ENCODE assay signal across 8 mouse cellular contexts in genomic region chr1:172203566-172203965, GRCm38 (mm10). TPM values are rescaled to one million over a fixed set of nuclear protein-coding genes. Genes with fewer than 3 reads are reported as not detected.
A peak's percentile ranks its signal among the peaks of the same experiment; 100 is the strongest.
DNase-seq lines count a peak whose midpoint lies in the region; ATAC-seq and TF ChIP-seq lines count a peak whose summit lies in the region.

No protein-coding gene starts in this region.

- H3K9me3 ChIP-seq in lung, embryonic 16.5 days (ENCODE audit: control insufficient read depth, low read length) = no peaks in the 10 kb centered on the region
- no peaks in the 10 kb centered on the region for H3K9me3 ChIP-seq in forebrain, embryonic 15.5 days
- no peaks in the 10 kb centered on the region for H3K9me3 ChIP-seq in neural tube, embryonic 13.5 days

- peak overlapping the region; percentile 16; the same call in 1 of the 2 replicates for H3K9ac ChIP-seq in lung, embryonic 16.5 days (ENCODE audit: low read length)
- H3K9ac ChIP-seq in forebrain, embryonic 15.5 days (replicated peaks) = peak overlapping the region; percentile 93; the same call in 1 of the 2 replicates
- H3K9ac ChIP-seq in neural tube, embryonic 13.5 days = peak overlapping the region; percentile 97

- peak overlapping the region; percentile 35 for H3K4me2 ChIP-seq in lung, embryonic 16.5 days (ENCODE audit: low read depth, low read length)
- H3K4me2 ChIP-seq in forebrain, embryonic 15.5 days (replicated peaks) = peak overlapping the region; percentile 83
- peak overlapping the region; percentile 87 for H3K4me2 ChIP-seq in neural tube, embryonic 13.5 days

- no peak; the same call in 1 of the 2 replicates for ATAC-seq in lung, embryonic 16.5 days (ENCODE audit: low read depth)
- no peak for ATAC-seq in forebrain, embryonic 15.5 days (replicated peaks)
- no peak for ATAC-seq in neural tube, embryonic 13.5 days (ENCODE audit: low read depth)

- no peak for DNase-seq in lung, postnatal 14 days
- DNase-seq in kidney, postnatal 10 days = peak; percentile 60
- DNase-seq in right cerebral cortex, postnatal 4 days = no peak
- DNase-seq in right cerebral cortex, postnatal 14 days = no peak
- no peak for DNase-seq in thymus, adult 2 months

- WGBS in lung, embryonic 16.5 days = 11% methylated on average over 4 of the region's 4 CpGs
- WGBS in forebrain, embryonic 15.5 days = 0% methylated on average over 4 of the region's 4 CpGs
- WGBS in neural tube, embryonic 13.5 days = 3% methylated on average over 4 of the region's 4 CpGs
- WGBS in thymus, adult 2 months = 38% methylated on average over 4 of the region's 4 CpGs

- no peak for TF ChIP-seq CTCF in thymus, adult 2 months (IDR thresholded peaks at IDR 0.05; ENCODE audit: borderline replicate concordance, control insufficient read depth, extremely low read depth, insufficient read depth, low read length, poor library complexity)

- no peak for TF ChIP-seq POLR2A in thymus, adult 2 months (IDR thresholded peaks at IDR 0.05; ENCODE audit: control insufficient read depth, extremely low read depth, insufficient read depth, low read length, poor library complexity)

- H3K4me3 ChIP-seq in lung, embryonic 16.5 days (ENCODE audit: low read length) = no peak overlapping the region
- H3K4me3 ChIP-seq in forebrain, embryonic 15.5 days = peak overlapping the region; percentile 72
- peak overlapping the region; percentile 79 for H3K4me3 ChIP-seq in neural tube, embryonic 13.5 days
- no peak overlapping the region for H3K4me3 ChIP-seq in thymus, adult 2 months (ENCODE audit: control insufficient read depth, insufficient read depth, low read length)

- H3K4me1 ChIP-seq in lung, embryonic 16.5 days (replicated peaks; ENCODE audit: control insufficient read depth, insufficient read depth, low read length) = peaks cover 64% of the 10 kb centered on the region
- H3K4me1 ChIP-seq in forebrain, embryonic 15.5 days = peaks cover 79% of the 10 kb centered on the region
- H3K4me1 ChIP-seq in neural tube, embryonic 13.5 days (replicated peaks) = peaks cover 80% of the 10 kb centered on the region
- H3K4me1 ChIP-seq in thymus, adult 2 months (replicated peaks; ENCODE audit: control insufficient read depth, insufficient read depth, low read length) = peaks cover 12% of the 10 kb centered on the region

- H3K27me3 ChIP-seq in lung, embryonic 16.5 days (ENCODE audit: control insufficient read depth, insufficient read depth, low read depth, low read length) = no peaks in the 10 kb centered on the region
- H3K27me3 ChIP-seq in forebrain, embryonic 15.5 days = no peaks in the 10 kb centered on the region
- H3K27me3 ChIP-seq in neural tube, embryonic 13.5 days = no peaks in the 10 kb centered on the region
- H3K27me3 ChIP-seq in thymus, adult 2 months (ENCODE audit: control insufficient read depth, insufficient read depth, low read length) = no peaks in the 10 kb centered on the region

- peak overlapping the region; percentile 88 for H3K27ac ChIP-seq in lung, embryonic 16.5 days (ENCODE audit: low read length)
- H3K27ac ChIP-seq in forebrain, embryonic 15.5 days (replicated peaks) = peak overlapping the region; percentile 98
- peak overlapping the region; percentile 95 for H3K27ac ChIP-seq in neural tube, embryonic 13.5 days (replicated peaks)
- H3K27ac ChIP-seq in thymus, adult 2 months (ENCODE audit: control insufficient read depth, insufficient read depth, low read length) = no peak overlapping the region

- H3K36me3 ChIP-seq in lung, embryonic 16.5 days (ENCODE audit: control insufficient read depth, insufficient read depth, low read length) = peaks cover 16% of the 10 kb centered on the region
- H3K36me3 ChIP-seq in forebrain, embryonic 15.5 days = peaks cover 16% of the 10 kb centered on the region
- H3K36me3 ChIP-seq in neural tube, embryonic 13.5 days = peaks cover 18% of the 10 kb centered on the region
- H3K36me3 ChIP-seq in thymus, adult 2 months (ENCODE audit: control insufficient read depth, insufficient read depth, low read length) = peaks cover 5% of the 10 kb centered on the region; the same call in 1 of the 2 replicates

RNA-seq across cellular contexts. Expression of gene Pea15a, which starts 3.0 kb away (rescaled TPM):
- 139 and 147 TPM in 2 replicates for polyA plus RNA-seq in lung, embryonic 16.5 days (2015; fragmentation: Nextera tagmentation; extraction: Ambion mirVana)
- 462 and 488 TPM in 2 replicates for polyA plus RNA-seq in forebrain, embryonic 15.5 days (2015; fragmentation: Nextera tagmentation; extraction: Ambion mirVana)
- polyA plus RNA-seq in neural tube, embryonic 13.5 days (2015; fragmentation: Nextera tagmentation; extraction: Ambion mirVana) = 355 and 388 TPM in 2 replicates
- 28.4 and 38.8 TPM in 2 replicates for polyA plus RNA-seq in thymus, adult 2 months (2012; rRNA removed)

RNA-seq across cellular contexts. Expression of gene Casq1, which starts 16.1 kb away (rescaled TPM):
- 7.9 and 15.3 TPM in 2 replicates for polyA plus RNA-seq in lung, embryonic 16.5 days (2015; fragmentation: Nextera tagmentation; extraction: Ambion mirVana)
- polyA plus RNA-seq in forebrain, embryonic 15.5 days (2015; fragmentation: Nextera tagmentation; extraction: Ambion mirVana) = 6.2 and 6.4 TPM in 2 replicates
- polyA plus RNA-seq in neural tube, embryonic 13.5 days (2015; fragmentation: Nextera tagmentation; extraction: Ambion mirVana) = 2.3 and 2.6 TPM in 2 replicates
- polyA plus RNA-seq in thymus, adult 2 months (2012; rRNA removed) = 0.54 and 1.4 TPM in 2 replicates

RNA-seq across cellular contexts. Expression of gene Atp1a4, which starts 54.6 kb away (rescaled TPM):
- polyA plus RNA-seq in lung, embryonic 16.5 days (2015; fragmentation: Nextera tagmentation; extraction: Ambion mirVana) = not detected in 2 replicates
- 0.09 and 0.10 TPM in 2 replicates for polyA plus RNA-seq in forebrain, embryonic 15.5 days (2015; fragmentation: Nextera tagmentation; extraction: Ambion mirVana)
- polyA plus RNA-seq in neural tube, embryonic 13.5 days (2015; fragmentation: Nextera tagmentation; extraction: Ambion mirVana) = not detected in 2 replicates
- 0.07 TPM in 1 of 2 replicates, not detected in the other for polyA plus RNA-seq in thymus, adult 2 months (2012; rRNA removed)

RNA-seq across cellular contexts. Expression of gene Dcaf8, which starts 55.7 kb away (rescaled TPM):
- 133 and 141 TPM in 2 replicates for polyA plus RNA-seq in lung, embryonic 16.5 days (2015; fragmentation: Nextera tagmentation; extraction: Ambion mirVana)
- polyA plus RNA-seq in forebrain, embryonic 15.5 days (2015; fragmentation: Nextera tagmentation; extraction: Ambion mirVana) = 104 and 109 TPM in 2 replicates
- 94.0 and 96.6 TPM in 2 replicates for polyA plus RNA-seq in neural tube, embryonic 13.5 days (2015; fragmentation: Nextera tagmentation; extraction: Ambion mirVana)
- 79.7 and 81.0 TPM in 2 replicates for polyA plus RNA-seq in thymus, adult 2 months (2012; rRNA removed)

RNA-seq across cellular contexts. Expression of gene Igsf8, which starts 57.9 kb away (rescaled TPM):
- 42.5 and 46.0 TPM in 2 replicates for polyA plus RNA-seq in lung, embryonic 16.5 days (2015; fragmentation: Nextera tagmentation; extraction: Ambion mirVana)
- 137 and 162 TPM in 2 replicates for polyA plus RNA-seq in forebrain, embryonic 15.5 days (2015; fragmentation: Nextera tagmentation; extraction: Ambion mirVana)
- polyA plus RNA-seq in neural tube, embryonic 13.5 days (2015; fragmentation: Nextera tagmentation; extraction: Ambion mirVana) = 116 and 126 TPM in 2 replicates
- polyA plus RNA-seq in thymus, adult 2 months (2012; rRNA removed) = 159 and 162 TPM in 2 replicates

Comparison
In these comparisons a context has a peak if more than half of its experiments do, and no peak if none do; other contexts are left out.
1. H3K4me2 ChIP-seq: peak in every context shown above with its lines; median percentile 87 in neural tube, embryonic 13.5 days; 83 in forebrain, embryonic 15.5 days; 35 in lung, embryonic 16.5 days.
2. H3K4me3 ChIP-seq: peak in forebrain, embryonic 15.5 days (single experiment) and neural tube, embryonic 13.5 days (single experiment); none in lung, embryonic 16.5 days (single experiment) and thymus, adult 2 months (single experiment).
3. H3K9ac ChIP-seq: peak in every context shown above with its lines; median percentile 97 in neural tube, embryonic 13.5 days; 93 in forebrain, embryonic 15.5 days; 16 in lung, embryonic 16.5 days.